Mouse (Mus musculus) cortical plate, adult 2 months (tissue): ENCODE results near the gene Mapt. TPM values are rescaled to one million over a fixed set of nuclear protein-coding genes. Genes with fewer than 3 reads are reported as not detected.
"Not testable (repeated sequence)": the region's sequence is repeated elsewhere in the genome, so short reads cannot be mapped to it uniquely, and the experiment has no call there.

Experiments used
- H3K27ac ChIP-seq: fragments of 200-500 bp; 2 replicates; pipeline ENCODE4 v1.5.1; 2012; ENCODE audit warnings: low read length, control low read depth, inconsistent platforms; ENCODE audit not compliant: insufficient read depth
- H3K4me1 ChIP-seq: fragments of 200-500 bp; 2 replicates; pipeline ENCODE4 v1.6.1; 2011; ENCODE audit warnings: low read length; ENCODE audit not compliant: control insufficient read depth, insufficient read depth
- H3K4me3 ChIP-seq: fragments of 200-500 bp; 2 replicates; pipeline ENCODE4 v1.5.1; 2011; ENCODE audit warnings: mild to moderate bottlenecking, low read length, control low read depth; ENCODE audit not compliant: insufficient read depth
- CTCF ChIP-seq: fragments of 200-500 bp; IDR thresholded peaks from 2 replicates; pipeline ENCODE4 v1.5.1; 2011; ENCODE audit warnings: mild to moderate bottlenecking, control low read depth, low read length; ENCODE audit not compliant: insufficient read depth; ENCODE audit errors: extremely low read depth
- POLR2A ChIP-seq: fragments of 200-500 bp; IDR thresholded peaks from 2 replicates; pipeline ENCODE4 v1.6.1; 2011; ENCODE audit warnings: mild to moderate bottlenecking, low read length, control low read depth; ENCODE audit not compliant: insufficient read depth; ENCODE audit errors: extremely low read depth
- polyA plus RNA-seq: library from polyadenylated mRNA; depleted of rRNA; stranded (reverse); fragments of >200 nt; gene quantifications from 2 replicates; pipeline ENCODE4 v1.2.3, GENCODE M21; 2012

Gene Mapt
- polyA plus RNA-seq, 1 experiment: 270 TPM

DNA sequence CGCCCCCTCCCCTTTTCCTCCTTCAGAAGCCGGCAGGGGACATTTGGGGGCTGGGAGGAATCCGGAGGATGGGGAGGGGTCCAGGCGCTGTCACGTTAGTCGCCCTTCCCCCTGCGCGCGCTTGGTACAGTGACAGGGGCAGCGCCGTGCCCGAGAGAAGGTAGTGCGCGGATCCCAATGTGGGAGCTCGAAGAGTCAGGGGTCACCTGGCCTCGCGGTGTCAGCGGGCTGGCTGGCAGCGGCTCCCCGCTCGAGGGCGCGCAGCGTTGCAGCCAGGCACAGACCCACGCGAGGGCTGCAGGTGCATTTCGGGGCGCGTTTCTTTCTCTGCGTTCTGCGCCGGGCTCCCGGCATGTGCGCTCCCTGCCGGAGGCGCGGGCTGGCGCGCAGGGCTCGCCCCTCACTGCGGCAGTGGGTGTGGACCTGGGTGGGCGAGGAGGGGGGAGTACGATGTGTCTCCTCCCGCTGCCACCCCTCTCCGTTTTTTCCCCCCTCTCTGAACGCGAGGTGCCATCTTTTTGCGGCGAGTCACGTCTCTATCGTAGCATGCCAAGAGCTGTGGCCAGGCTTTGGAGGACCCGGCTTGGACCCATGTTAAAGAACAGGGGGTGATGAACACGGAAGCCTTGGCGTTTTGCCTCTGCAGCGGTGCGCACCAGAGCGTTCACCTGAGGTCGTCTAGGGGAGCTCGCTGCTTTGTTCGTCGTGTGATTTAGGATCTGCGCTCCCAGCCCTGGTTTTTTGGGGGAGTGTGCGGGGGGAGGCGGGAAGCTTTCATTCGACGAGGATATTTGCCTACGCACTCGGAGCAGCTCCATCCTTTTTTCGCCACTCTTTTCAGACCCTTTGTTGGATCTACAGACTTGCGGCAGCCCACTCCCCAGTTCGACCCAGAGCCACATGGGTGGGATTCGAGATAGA is 1.2 kb downstream of the Mapt start:
- Histone ChIP-seq H3K4me3 (peak overlapping the region; percentile 97), H3K27ac (peak overlapping the region; percentile 98), H3K4me1 (peaks cover 10% of the 10 kb centered on the region)
- TF ChIP-seq POLR2A (peak; percentile 34; the same call in 1 of the 2 replicates), CTCF (no peak)

- Histone ChIP-seq H3K4me1 (peaks cover 13% of the 10 kb centered on the region), H3K4me3 (peak overlapping the region; percentile 97), H3K27ac (peak overlapping the region; percentile 98)
- no peak for TF ChIP-seq POLR2A
- no peak for TF ChIP-seq CTCF
These were observed 1.9 kb downstream of the Mapt start for GRCm38 (mm10) chr11:104233101-104233500.

DNA sequence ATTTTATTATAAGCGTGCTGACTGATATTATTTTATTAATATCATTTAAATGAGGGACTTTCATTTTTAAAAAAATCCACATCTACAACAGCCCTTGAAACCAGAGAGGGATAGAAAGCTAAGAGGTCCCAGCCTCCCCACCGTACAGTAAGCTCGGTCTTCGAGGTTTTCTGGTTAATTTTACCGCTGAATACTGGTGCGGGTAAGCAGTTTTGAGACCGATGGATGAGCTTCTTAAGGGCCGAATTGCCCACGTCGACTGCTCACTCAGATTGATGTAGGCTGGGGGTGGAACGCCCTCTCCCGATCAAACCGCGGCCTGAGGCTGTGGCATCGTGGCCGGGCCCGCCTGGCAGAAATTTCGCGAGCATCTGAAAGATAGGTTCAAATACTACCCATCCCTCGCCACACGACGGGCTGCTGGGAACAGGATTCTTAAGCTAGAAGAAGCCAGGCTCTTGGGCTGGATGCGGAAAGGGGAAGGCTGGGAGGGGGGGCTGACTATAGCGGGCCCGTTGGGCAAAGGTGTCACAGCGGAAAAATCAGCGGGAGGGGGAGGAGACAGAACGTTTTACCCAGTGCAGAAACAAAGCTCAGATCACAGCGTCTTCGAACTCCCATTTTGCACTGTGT is 2.5 kb downstream of the Mapt start:
- H3K4me1 ChIP-seq: peaks cover 13% of the 10 kb centered on the region
- peak overlapping the region; percentile 97 for H3K4me3 ChIP-seq
- TF ChIP-seq POLR2A (no peak), CTCF (no peak)
- peak overlapping the region; percentile 27 for H3K27ac ChIP-seq

DNA sequence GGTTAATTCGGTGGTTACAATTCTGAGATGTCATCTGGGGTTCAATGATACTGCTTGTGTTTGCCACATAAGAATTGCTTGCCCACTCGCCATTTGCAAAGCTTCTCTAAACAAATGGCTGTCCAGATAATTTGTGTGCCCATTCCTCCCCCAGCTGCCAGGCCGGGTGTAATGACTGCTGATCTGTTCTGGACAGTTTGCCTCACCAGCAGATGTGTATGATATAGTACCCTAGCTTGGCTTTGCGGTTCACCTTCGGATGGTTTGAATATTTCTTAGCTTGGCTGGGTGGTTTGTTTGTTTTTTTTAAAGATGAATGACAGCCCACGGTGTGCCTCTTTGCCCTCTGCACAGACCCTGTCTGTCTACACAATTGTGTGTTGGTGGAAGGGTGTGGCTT is 3.5 kb downstream of the Mapt start:
- peak overlapping the region; percentile 76 for H3K27ac ChIP-seq
- H3K4me3 ChIP-seq: peak overlapping the region; percentile 97
- TF ChIP-seq POLR2A (no peak), CTCF (no peak)
- H3K4me1 ChIP-seq: peaks cover 13% of the 10 kb centered on the region

DNA sequence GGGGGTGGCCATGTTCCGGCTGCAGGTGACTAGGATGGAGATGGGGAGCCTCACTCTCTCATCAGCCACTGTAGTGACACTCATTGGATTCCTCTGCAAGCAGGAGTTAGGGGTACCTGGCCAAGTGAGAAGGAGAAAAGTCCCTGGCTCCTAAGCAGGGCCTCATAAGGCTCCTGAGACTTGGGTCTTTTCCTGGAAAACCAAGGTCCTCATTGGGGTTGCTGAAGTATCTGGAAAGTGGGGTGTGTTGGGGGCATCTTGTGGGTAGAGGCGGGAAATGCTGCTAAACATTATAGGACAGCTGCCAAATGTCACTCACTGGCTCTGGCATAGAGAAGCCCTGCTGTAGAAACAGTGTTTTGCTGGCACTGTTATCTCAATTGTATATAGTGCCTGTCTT is 4.7 kb downstream of the Mapt start:
- Histone ChIP-seq H3K27ac (peak overlapping the region; percentile 65; the same call in 1 of the 2 replicates), H3K4me1 (peaks cover 13% of the 10 kb centered on the region), H3K4me3 (no peak overlapping the region)
- TF ChIP-seq POLR2A: no peak
- TF ChIP-seq CTCF: no peak

GRCm38 (mm10) chr11:104237226-104237625 is 6.0 kb downstream of the Mapt start:
- Histone ChIP-seq H3K27ac (no peak overlapping the region), H3K4me3 (no peak overlapping the region), H3K4me1 (peaks cover 13% of the 10 kb centered on the region)
- 0 out of 2 replicates have a peak, but pooled peaks have one; percentile 11 for TF ChIP-seq CTCF
- TF ChIP-seq POLR2A: no peak

- H3K27ac ChIP-seq: no peak overlapping the region
- peaks cover 13% of the 10 kb centered on the region for H3K4me1 ChIP-seq
- no peak for TF ChIP-seq CTCF
- no peak for TF ChIP-seq POLR2A
- H3K4me3 ChIP-seq: no peak overlapping the region
These were observed 7.0 kb downstream of the Mapt start for GRCm38 (mm10) chr11:104237958-104238747.

DNA sequence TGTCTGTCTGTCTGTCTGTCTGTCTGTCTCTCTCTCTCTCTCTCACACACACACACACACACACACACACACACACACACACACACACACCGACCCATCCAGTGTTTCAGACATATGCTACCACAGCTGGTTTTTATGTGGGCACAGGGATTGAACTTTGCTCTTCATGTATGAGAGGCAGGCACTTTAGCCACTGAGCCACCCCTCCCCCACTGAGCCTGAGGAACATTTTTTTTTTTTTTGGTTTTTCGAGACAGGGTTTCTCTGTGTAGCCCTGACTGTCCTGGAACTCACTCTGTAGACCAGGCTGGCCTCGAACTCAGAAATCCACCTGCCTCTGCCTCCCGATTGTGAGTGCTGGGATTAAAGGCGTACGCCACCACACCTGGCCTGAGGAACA is 14.3 kb downstream of the Mapt start:
- not testable (repeated sequence) for H3K4me3 ChIP-seq, H3K27ac ChIP-seq
- H3K4me1 ChIP-seq: peaks cover 16% of the 10 kb centered on the region

GRCm38 (mm10) chr11:104246171-104246694 is 15.0 kb downstream of the Mapt start:
- Histone ChIP-seq H3K4me3 (no peak overlapping the region), H3K4me1 (peaks cover 17% of the 10 kb centered on the region), H3K27ac (no peak overlapping the region)
- TF ChIP-seq POLR2A: no peak
- TF ChIP-seq CTCF: no peak
